In the genomic region with DNA sequence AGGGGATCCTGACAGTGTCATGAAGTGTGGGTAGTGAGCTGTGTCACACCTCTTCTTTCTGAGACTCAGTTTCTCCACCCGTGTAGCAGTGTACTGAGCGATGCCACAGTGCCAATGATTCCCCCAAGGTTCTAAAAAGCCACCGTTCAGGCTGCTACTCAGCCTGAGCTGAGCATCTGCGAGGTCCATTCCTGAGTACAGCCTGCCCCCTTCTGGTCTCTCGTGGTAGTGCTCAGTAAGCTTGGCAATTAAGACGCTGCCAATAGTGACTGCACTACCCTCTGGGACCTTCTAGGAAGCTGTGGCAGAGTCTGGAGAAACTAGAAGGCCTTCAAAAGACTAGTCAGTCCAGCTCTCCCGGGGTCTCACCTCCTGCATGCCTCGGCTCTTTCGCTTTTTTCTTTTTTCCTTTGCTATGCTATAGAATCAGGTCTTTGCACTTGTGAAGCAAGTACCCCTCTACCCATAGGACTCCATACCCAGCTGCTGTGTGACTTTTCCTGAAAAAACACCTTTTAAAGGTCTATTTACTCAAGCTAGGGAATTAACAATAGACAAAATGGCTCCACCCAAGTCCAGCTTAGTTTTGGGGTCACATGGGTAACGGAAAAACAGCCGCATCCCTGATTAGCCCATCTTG, we compare ENCODE assay signal across 8 mouse cellular contexts. TPM values are rescaled to one million over a fixed set of nuclear protein-coding genes. Genes with fewer than 3 reads are reported as not detected.
DNase-seq lines count a peak whose midpoint lies in the region.

No protein-coding gene starts in this region.

- peak; percentile 92 for DNase-seq in WW6 (ENCODE audit: low read depth, low spot score)
- peak; percentile 93 to 98 for DNase-seq in cerebellum, postnatal 36 days
- peak; percentile 91 for DNase-seq in gastrocnemius, adult 18-20 months (ENCODE audit: low spot score)
- peak; percentile 84 for DNase-seq in induced T-regulatory cell, adult 2 months (ENCODE audit: low read depth)
- DNase-seq in left cerebral cortex, adult 9 months (ENCODE audit: low spot score in 2 of 2): peak; percentile 22 to 91
- DNase-seq in mesoderm, embryonic 11.5 days (ENCODE audit: low read depth, low spot score): peak; percentile 93
- DNase-seq in right cerebral cortex, postnatal 36 days (ENCODE audit: low spot score in 2 of 2): peak; percentile 66 to 68
- peak; percentile 74 to 87 for DNase-seq in urinary bladder, postnatal 4 days (ENCODE audit: low spot score in 2 of 2)

RNA-seq across cellular contexts. Expression of a gene that starts 36.4 kb away (rescaled TPM):
- total RNA-seq in gastrocnemius, adult 18-20 months (2021): 100 to 1,000 TPM; 141 to 200 TPM

RNA-seq across cellular contexts. Expression of a gene that starts 50.2 kb away (rescaled TPM):
- under 1 TPM; 0.02 to 0.05 TPM for total RNA-seq in gastrocnemius, adult 18-20 months (2021)

Comparison
In these comparisons a context has a peak if more than half of its experiments do, and no peak if none do; other contexts are left out.
1. Peak in every context shown above with its lines: DNase-seq.